Mouse (Mus musculus) hindbrain, embryonic 16.5 days (tissue): ENCODE measurements around the gene Klf12. TPM values are rescaled to one million over a fixed set of nuclear protein-coding genes. Genes with fewer than 3 reads are reported as not detected.
A peak's percentile ranks its signal among the peaks of the same experiment; 100 is the strongest.

Experiments
- ATAC-seq: fragments of 200-750 bp; cut with Nextera tagmentation; 2 replicates; pipeline ENCODE4 v1.8.0; 2017; ENCODE audit warnings: moderate TSS enrichment, moderate library complexity
- H3K27ac ChIP-seq: fragments of 300-500 bp; sonication (generic); 2 replicates; pipeline ENCODE4 v1.5.1; 2014; ENCODE audit warnings: low read depth, mild to moderate bottlenecking, control low read depth, low read length, moderate library complexity
- H3K27me3 ChIP-seq: fragments of 300-500 bp; sonication (generic); replicated peaks from 2 replicates; pipeline ENCODE4 v1.6.1; 2014; ENCODE audit warnings: low read length; ENCODE audit not compliant: control insufficient read depth, insufficient read depth
- H3K36me3 ChIP-seq: fragments of 300-500 bp; sonication (generic); 2 replicates; pipeline ENCODE4 v1.6.1; 2014; ENCODE audit warnings: mild to moderate bottlenecking, low read length, moderate library complexity, mixed read lengths; ENCODE audit not compliant: control insufficient read depth, insufficient read depth
- H3K4me1 ChIP-seq: fragments of 300-500 bp; sonication (generic); 2 replicates; pipeline ENCODE4 v1.6.1; 2014; ENCODE audit warnings: low read depth, low read length; ENCODE audit not compliant: control insufficient read depth, insufficient read depth
- H3K4me2 ChIP-seq: fragments of 300-500 bp; sonication (generic); 2 replicates; pipeline ENCODE4 v1.6.1; 2014; ENCODE audit warnings: mild to moderate bottlenecking, low read length, control low read depth, moderate library complexity
- H3K4me3 ChIP-seq: fragments of 300-500 bp; sonication (generic); 2 replicates; pipeline ENCODE4 v1.5.1; 2014; ENCODE audit warnings: mild to moderate bottlenecking, low read length, control low read depth, moderate library complexity
- H3K9ac ChIP-seq: fragments of 300-500 bp; sonication (generic); 2 replicates; pipeline ENCODE4 v1.6.1; 2014; ENCODE audit warnings: low read depth, mild to moderate bottlenecking, control low read depth, low read length, moderate library complexity
- H3K9me3 ChIP-seq: fragments of 300-500 bp; sonication (generic); 2 replicates; pipeline ENCODE4 v1.6.1; 2014; ENCODE audit warnings: mild to moderate bottlenecking, low read length, moderate library complexity; ENCODE audit not compliant: control insufficient read depth
- WGBS: fragments of 180-500 bp; shearing (Covaris S2); extraction: QIAGEN DNeasy Blood & Tissue Kit; methylation state at CpG from one replicate; pipeline ENCODE4 v1.1.7; 2014; 5-methylcytosine and 5-hydroxymethylcytosine counted together
- polyA plus RNA-seq: library from polyadenylated mRNA; unstranded; fragments of >200 nt; fragmentation: Nextera tagmentation; extraction: Ambion mirVana; gene quantifications from 2 replicates; pipeline ENCODE4 v1.2.1, GENCODE M21; 2015

Gene Klf12
- polyA plus RNA-seq, 1 experiment from 2014 or later: 39.9 TPM

- no peak overlapping the region for H3K4me3 ChIP-seq
- no peaks in the 10 kb centered on the region for H3K4me1 ChIP-seq
- H3K9ac ChIP-seq: no peak overlapping the region
- no peaks in the 10 kb centered on the region for H3K36me3 ChIP-seq
- WGBS: 95% methylated on average over 4 of the region's 4 CpGs
- no peak overlapping the region for H3K4me2 ChIP-seq
- H3K27me3 ChIP-seq: no peaks in the 10 kb centered on the region
- H3K9me3 ChIP-seq: no peaks in the 10 kb centered on the region
- ATAC-seq: no peak
- H3K27ac ChIP-seq: no peak overlapping the region
Measured at GRCm38 (mm10) chr14:100053456-100053855, 231.0 kb downstream of the Klf12 start.

- no peak overlapping the region for H3K27ac ChIP-seq
- ATAC-seq: no peak
- WGBS: 84% methylated on average over 2 of the region's 2 CpGs
- no peaks in the 10 kb centered on the region for H3K36me3 ChIP-seq
- H3K9me3 ChIP-seq: no peaks in the 10 kb centered on the region
- H3K27me3 ChIP-seq: no peaks in the 10 kb centered on the region
- H3K4me1 ChIP-seq: no peaks in the 10 kb centered on the region
- H3K4me2 ChIP-seq: no peak overlapping the region
- no peak overlapping the region for H3K4me3 ChIP-seq
- no peak overlapping the region for H3K9ac ChIP-seq
Measured at GRCm38 (mm10) chr14:100052876-100053275, 231.6 kb downstream of the Klf12 start.

GRCm38 (mm10) chr14:100045431-100045830, 239.0 kb downstream of the Klf12 start:
- no peak overlapping the region for H3K27ac ChIP-seq
- H3K36me3 ChIP-seq: no peaks in the 10 kb centered on the region
- no peak overlapping the region for H3K4me3 ChIP-seq
- H3K27me3 ChIP-seq: no peaks in the 10 kb centered on the region
- no peak overlapping the region for H3K9ac ChIP-seq
- ATAC-seq: no peak
- no peak overlapping the region for H3K4me2 ChIP-seq
- H3K9me3 ChIP-seq: no peaks in the 10 kb centered on the region
- no peaks in the 10 kb centered on the region for H3K4me1 ChIP-seq

GRCm38 (mm10) chr14:100041823-100042222, 242.7 kb downstream of the Klf12 start:
- H3K4me1 ChIP-seq: no peaks in the 10 kb centered on the region
- no peak overlapping the region for H3K4me2 ChIP-seq
- WGBS: 34% methylated on average over 6 of the region's 6 CpGs
- no peaks in the 10 kb centered on the region for H3K27me3 ChIP-seq
- no peaks in the 10 kb centered on the region for H3K9me3 ChIP-seq
- no peak overlapping the region for H3K27ac ChIP-seq
- H3K4me3 ChIP-seq: no peak overlapping the region
- no peak overlapping the region for H3K9ac ChIP-seq
- no peaks in the 10 kb centered on the region for H3K36me3 ChIP-seq
- peak; percentile 37; the same call in 1 of the 2 replicates for ATAC-seq

GRCm38 (mm10) chr14:100026671-100027070, 257.8 kb downstream of the Klf12 start:
- H3K9ac ChIP-seq: no peak overlapping the region
- H3K36me3 ChIP-seq: peaks cover 9% of the 10 kb centered on the region
- no peak overlapping the region for H3K4me3 ChIP-seq
- H3K4me1 ChIP-seq: no peaks in the 10 kb centered on the region
- H3K27ac ChIP-seq: no peak overlapping the region
- H3K4me2 ChIP-seq: no peak overlapping the region
- H3K9me3 ChIP-seq: no peaks in the 10 kb centered on the region
- no peaks in the 10 kb centered on the region for H3K27me3 ChIP-seq
- WGBS: 81% methylated on average over 6 of the region's 6 CpGs
- ATAC-seq: no peak

GRCm38 (mm10) chr14:100017219-100017618, 267.3 kb downstream of the Klf12 start:
- no peak for ATAC-seq
- Histone ChIP-seq H3K9me3 (no peaks in the 10 kb centered on the region), H3K4me3 (no peak overlapping the region), H3K9ac (no peak overlapping the region), H3K27ac (no peak overlapping the region), H3K36me3 (peaks cover 6% of the 10 kb centered on the region), H3K4me1 (no peaks in the 10 kb centered on the region), H3K27me3 (no peaks in the 10 kb centered on the region), H3K4me2 (no peak overlapping the region)
- 89% methylated on average over 2 of the region's 2 CpGs for WGBS

- no peak for ATAC-seq
- Histone ChIP-seq H3K27ac (no peak overlapping the region), H3K27me3 (no peaks in the 10 kb centered on the region), H3K36me3 (no peaks in the 10 kb centered on the region), H3K4me1 (no peaks in the 10 kb centered on the region), H3K9me3 (no peaks in the 10 kb centered on the region), H3K4me2 (no peak overlapping the region), H3K9ac (no peak overlapping the region), H3K4me3 (no peak overlapping the region)
- WGBS: 83% methylated on average over 5 of the region's 5 CpGs
Measured at GRCm38 (mm10) chr14:100010525-100010924, 274.0 kb downstream of the Klf12 start.

- Histone ChIP-seq H3K27ac (no peak overlapping the region), H3K4me3 (no peak overlapping the region), H3K9ac (no peak overlapping the region), H3K4me2 (no peak overlapping the region), H3K4me1 (no peaks in the 10 kb centered on the region), H3K9me3 (no peaks in the 10 kb centered on the region), H3K36me3 (no peaks in the 10 kb centered on the region), H3K27me3 (no peaks in the 10 kb centered on the region)
- ATAC-seq: no peak
- WGBS: 44% methylated on average over 4 of the region's 4 CpGs
Measured at GRCm38 (mm10) chr14:100009790-100010382, 274.6 kb downstream of the Klf12 start.

GRCm38 (mm10) chr14:99983510-99983909, 301.0 kb downstream of the Klf12 start:
- ATAC-seq: peak; percentile 40; the same call in 1 of the 2 replicates
- WGBS: 41% methylated on average over 7 of the region's 7 CpGs

GRCm38 (mm10) chr14:99981209-99981608, 303.3 kb downstream of the Klf12 start:
- Histone ChIP-seq H3K27me3 (no peaks in the 10 kb centered on the region), H3K4me1 (no peaks in the 10 kb centered on the region), H3K9ac (no peak overlapping the region), H3K36me3 (no peaks in the 10 kb centered on the region), H3K4me3 (no peak overlapping the region), H3K27ac (no peak overlapping the region), H3K4me2 (no peak overlapping the region), H3K9me3 (no peaks in the 10 kb centered on the region)
- WGBS: 86% methylated on average over 3 of the region's 3 CpGs
- no peak for ATAC-seq

More at GRCm38 (mm10) chr14:99983510-99983909, 301.0 kb downstream of the Klf12 start:
- no peaks in the 10 kb centered on the region for H3K36me3 ChIP-seq
- H3K9me3 ChIP-seq: no peaks in the 10 kb centered on the region
- H3K9ac ChIP-seq: no peak overlapping the region
- no peaks in the 10 kb centered on the region for H3K27me3 ChIP-seq
- H3K27ac ChIP-seq: no peak overlapping the region
- no peak overlapping the region for H3K4me2 ChIP-seq
- no peak overlapping the region for H3K4me3 ChIP-seq
- no peaks in the 10 kb centered on the region for H3K4me1 ChIP-seq
